8 mouse cellular contexts compared by ENCODE assay signal in genomic region chrX:170674885-170675876, GRCm38 (mm10). TPM values are rescaled to one million over a fixed set of nuclear protein-coding genes. Genes with fewer than 3 reads are reported as not detected.
DNase-seq lines count a peak whose midpoint lies in the region; ATAC-seq and TF ChIP-seq lines count a peak whose summit lies in the region.

No protein-coding gene starts in this region.

- no peak overlapping the region for H3K9ac ChIP-seq in heart, embryonic 11.5 days (ENCODE audit: low read depth, low read length)
- H3K9ac ChIP-seq in forebrain, postnatal 0 days = no peak overlapping the region
- no peak overlapping the region for H3K9ac ChIP-seq in liver, embryonic 16.5 days (ENCODE audit: low read depth, low read length)
- no peak overlapping the region for H3K9ac ChIP-seq in stomach, embryonic 15.5 days

- H3K36me3 ChIP-seq in heart, embryonic 11.5 days (ENCODE audit: control insufficient read depth, insufficient read depth, low read length) = 0 out of 2 replicates have a peak, but pooled peaks cover 8% of the 10 kb centered on the region
- H3K36me3 ChIP-seq in forebrain, postnatal 0 days (ENCODE audit: insufficient read depth) = peaks cover 3% of the 10 kb centered on the region; the same call in 1 of the 2 replicates
- H3K36me3 ChIP-seq in liver, embryonic 16.5 days (ENCODE audit: control insufficient read depth, insufficient read depth) = peaks cover 22% of the 10 kb centered on the region
- peaks cover 27% of the 10 kb centered on the region; the same call in 1 of the 2 replicates for H3K36me3 ChIP-seq in stomach, embryonic 15.5 days

- no peaks in the 10 kb centered on the region for H3K4me1 ChIP-seq in heart, embryonic 11.5 days (ENCODE audit: control insufficient read depth, insufficient read depth, low read length)
- H3K4me1 ChIP-seq in forebrain, postnatal 0 days (ENCODE audit: insufficient read depth) = no peaks in the 10 kb centered on the region
- H3K4me1 ChIP-seq in liver, embryonic 16.5 days (ENCODE audit: control insufficient read depth, low read depth, low read length) = no peaks in the 10 kb centered on the region
- H3K4me1 ChIP-seq in stomach, embryonic 15.5 days = no peaks in the 10 kb centered on the region

- no peak for DNase-seq in heart, adult 9 months (ENCODE audit: low spot score in 2 of 2)
- DNase-seq in urinary bladder, postnatal 14 days (ENCODE audit: low spot score) = peak; percentile 5
- DNase-seq in urinary bladder, postnatal 10 days (ENCODE audit: low spot score) = no peak
- DNase-seq in forebrain, postnatal 0 days = peak; percentile 60
- no peak for DNase-seq in lung, postnatal 25 days (ENCODE audit: low spot score)

- no peak overlapping the region for H3K4me2 ChIP-seq in heart, embryonic 11.5 days
- no peak overlapping the region for H3K4me2 ChIP-seq in forebrain, postnatal 0 days (ENCODE audit: low read depth)
- H3K4me2 ChIP-seq in liver, embryonic 16.5 days (ENCODE audit: low read depth, low read length) = no peak overlapping the region
- H3K4me2 ChIP-seq in stomach, embryonic 15.5 days = no peak overlapping the region

- H3K27ac ChIP-seq in heart, embryonic 11.5 days (ENCODE audit: low read depth, low read length) = no peak overlapping the region
- no peak overlapping the region for H3K27ac ChIP-seq in forebrain, postnatal 0 days (ENCODE audit: low read depth, low read length)
- no peak overlapping the region for H3K27ac ChIP-seq in liver, embryonic 16.5 days (ENCODE audit: low read length)
- H3K27ac ChIP-seq in stomach, embryonic 15.5 days = no peak overlapping the region

- no peak for TF ChIP-seq CTCF in forebrain, postnatal 0 days (IDR thresholded peaks at IDR 0.05; ENCODE audit: low read depth)

- ATAC-seq in heart, embryonic 11.5 days (replicated peaks; ENCODE audit: insufficient number of reproducible peaks, low FRiP score, low TSS enrichment) = 0 out of 2 replicates have a peak, but pooled peaks have one; percentile 55
- ATAC-seq in forebrain, postnatal 0 days = peak; percentile 73
- ATAC-seq in liver, embryonic 16.5 days (ENCODE audit: low read depth) = peak; percentile 32; the same call in 1 of the 2 replicates
- peak; percentile 21; the same call in 1 of the 2 replicates for ATAC-seq in stomach, embryonic 15.5 days (ENCODE audit: insufficient read depth, low FRiP score, low read depth)

- H3K9me3 ChIP-seq in heart, embryonic 11.5 days (replicated peaks; ENCODE audit: control insufficient read depth, low read length) = peaks cover 44% of the 10 kb centered on the region
- peaks cover 27% of the 10 kb centered on the region for H3K9me3 ChIP-seq in forebrain, postnatal 0 days (ENCODE audit: low read length)
- H3K9me3 ChIP-seq in liver, embryonic 16.5 days (replicated peaks; ENCODE audit: control insufficient read depth, low read length) = peaks cover 52% of the 10 kb centered on the region
- H3K9me3 ChIP-seq in stomach, embryonic 15.5 days = peaks cover 18% of the 10 kb centered on the region

- H3K27me3 ChIP-seq in heart, embryonic 11.5 days (ENCODE audit: control insufficient read depth, insufficient read depth, low read length) = no peaks in the 10 kb centered on the region
- H3K27me3 ChIP-seq in forebrain, postnatal 0 days (ENCODE audit: insufficient read depth, low read length) = no peaks in the 10 kb centered on the region
- H3K27me3 ChIP-seq in liver, embryonic 16.5 days (ENCODE audit: control insufficient read depth, insufficient read depth, low read depth, low read length) = no peaks in the 10 kb centered on the region
- no peaks in the 10 kb centered on the region for H3K27me3 ChIP-seq in stomach, embryonic 15.5 days (replicated peaks)

- 86% methylated on average over 39 of the region's 39 CpGs for whole genome bisulfite sequencing in heart, embryonic 11.5 days (ENCODE audit: insufficient replicate concordance)
- WGBS in forebrain, postnatal 0 days = 82% methylated on average over 39 of the region's 39 CpGs
- WGBS in liver, embryonic 16.5 days (ENCODE audit: insufficient replicate concordance) = 74% methylated on average over 39 of the region's 39 CpGs
- WGBS in stomach, embryonic 15.5 days = 83% methylated on average over 39 of the region's 39 CpGs

- no peak overlapping the region for H3K4me3 ChIP-seq in heart, embryonic 11.5 days (ENCODE audit: low read depth, low read length)
- H3K4me3 ChIP-seq in forebrain, postnatal 0 days (ENCODE audit: low read depth, low read length) = no peak overlapping the region
- H3K4me3 ChIP-seq in liver, embryonic 16.5 days (ENCODE audit: low read depth, low read length) = no peak overlapping the region
- no peak overlapping the region for H3K4me3 ChIP-seq in stomach, embryonic 15.5 days (replicated peaks)

RNA-seq across cellular contexts. Expression of gene Asmt, which starts 2.7 kb away (rescaled TPM):
- not detected in 2 replicates for polyA plus RNA-seq in heart, embryonic 11.5 days (2014; fragmentation: Nextera tagmentation; extraction: Ambion mirVana)
- not detected in 2 replicates for total RNA-seq in forebrain, postnatal 0 days (2014; rRNA removed)
- not detected in 2 replicates for polyA plus RNA-seq in forebrain, postnatal 0 days (2015; fragmentation: Nextera tagmentation; extraction: Ambion mirVana)
- polyA plus RNA-seq in liver, embryonic 16.5 days (2015; fragmentation: Nextera tagmentation; extraction: Ambion mirVana) = not detected in 2 replicates
- polyA plus RNA-seq in stomach, embryonic 15.5 days (2015; fragmentation: Nextera tagmentation; extraction: Ambion mirVana) = not detected in 2 replicates

Comparison
In these comparisons a context has a peak if more than half of its experiments do, and no peak if none do; other contexts are left out.
1. DNase-seq: peak in urinary bladder, postnatal 14 days (single experiment) and forebrain, postnatal 0 days (single experiment); none in heart, adult 9 months (0 of 2), urinary bladder, postnatal 10 days (single experiment) and lung, postnatal 25 days (single experiment).
2. ATAC-seq: peak in every context shown above with its lines; median percentile 73 in forebrain, postnatal 0 days; 55 in heart, embryonic 11.5 days; 32 in liver, embryonic 16.5 days; 21 in stomach, embryonic 15.5 days.